Mouse (Mus musculus) central nervous system, embryonic 18 days (tissue): ENCODE data around the gene Chic2. TPM values are rescaled to one million over a fixed set of nuclear protein-coding genes. Genes with fewer than 3 reads are reported as not detected.

ENCODE experiments used
- polyA plus RNA-seq: library from polyadenylated mRNA; depleted of rRNA; stranded (reverse); fragments of >200 nt; gene quantifications from 2 replicates; pipeline ENCODE4 v1.2.3, GENCODE M21; 2012; rRNA removed

Chic2 gene
- 30.3 and 32.5 TPM in 2 replicates for polyA plus RNA-seq

DNA sequence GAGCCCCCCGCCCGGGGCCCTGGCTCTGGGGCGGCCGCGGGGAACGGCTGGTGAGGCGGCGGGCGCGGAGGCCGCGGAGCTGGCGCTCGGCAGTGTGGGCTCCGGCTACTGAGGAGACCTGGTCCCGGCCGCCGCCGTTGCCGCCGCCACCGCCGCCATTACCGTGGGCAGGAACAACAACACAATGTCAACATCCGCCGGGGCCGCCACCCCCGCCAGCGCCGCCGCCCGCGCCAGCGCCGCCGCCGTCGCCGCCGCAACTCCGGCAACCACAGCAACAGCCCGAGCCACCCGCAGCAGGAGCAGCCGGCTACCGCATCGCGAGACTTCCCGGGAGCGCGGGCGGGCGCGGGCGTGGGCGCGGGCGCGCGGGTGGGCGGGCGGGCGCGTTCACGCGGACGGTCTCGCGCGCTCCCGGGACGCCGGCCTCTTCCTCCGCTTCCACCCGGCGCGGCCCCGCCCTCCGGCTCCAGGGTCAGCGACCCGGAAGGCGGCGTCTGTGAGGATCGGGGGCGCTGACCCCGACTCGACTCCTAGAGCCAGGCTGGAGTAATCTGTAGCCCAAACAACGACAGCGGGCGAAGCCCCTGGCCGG lies at the start of gene Chic2:
Chic2 (minus strand) TSS at position 465 of the 595 bp plus-strand sequence.

DNA sequence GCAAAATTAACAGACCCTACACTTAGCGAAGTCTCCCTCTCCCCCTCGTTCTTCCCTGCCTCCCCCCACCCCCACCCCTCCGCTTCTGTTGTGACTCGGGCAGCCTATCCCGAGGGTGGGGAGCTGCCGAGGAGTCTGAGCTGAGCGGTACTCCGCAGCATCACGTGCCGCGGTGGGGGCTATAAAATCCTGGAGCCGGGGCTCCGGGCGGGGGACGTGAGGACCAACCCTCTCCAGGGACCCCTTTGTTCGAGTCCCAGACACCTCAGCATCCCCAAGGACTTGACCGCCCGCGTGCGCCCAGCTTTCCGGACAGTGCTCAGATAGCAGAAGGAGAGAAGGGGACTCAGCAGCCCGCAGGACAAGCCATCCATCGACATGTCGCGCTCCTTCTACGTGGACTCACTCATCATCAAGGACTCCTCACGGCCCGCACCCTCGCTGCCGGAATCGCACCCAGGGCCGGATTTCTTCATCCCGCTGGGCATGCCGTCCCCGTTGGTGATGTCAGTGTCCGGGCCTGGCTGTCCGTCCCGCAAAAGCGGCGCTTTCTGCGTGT lies 30.9 kb upstream of the Chic2 start, which contains the start of gene Gsx2:
Gsx2 (plus strand) TSS at position 219 of the 559 bp plus-strand sequence.

Other genes starting within 250 kb of the Chic2 start
- 1.7 and 2.3 TPM in 2 replicates for gene Gsx2, start 30.8 kb upstream of the Chic2 start, polyA plus RNA-seq
- 17.0 and 19.6 TPM in 2 replicates for gene Pdgfra, start 107.5 kb upstream of the Chic2 start, polyA plus RNA-seq